Mouse (Mus musculus): ENCODE measurements at regions not wholly inside any gene's neighbourhood (a gene's known extent, or its start where the extent isn't known, plus 50 kb on each side); places are given as distances from the start of the nearest gene placed in this dataset.

- 88% methylated on average over 3 of the region's 3 CpGs for WGBS
- H3K4me1 ChIP-seq, result peaks cover 6% of the 10 kb centered on the region; the same call in 1 of the 2 replicates
- H3K9me3 ChIP-seq (replicated peaks), result no peaks in the 10 kb centered on the region
- DNase-seq (ENCODE audit: low spot score), result peak; percentile 17
- no peaks in the 10 kb centered on the region for H3K27me3 ChIP-seq (ENCODE audit: low read depth, poor library complexity, severe bottlenecking)
- no peak overlapping the region for H3K27ac ChIP-seq
- H3K36me3 ChIP-seq, result no peaks in the 10 kb centered on the region
- H3K4me3 ChIP-seq, result no peak overlapping the region
Measured at GRCm38 (mm10) chr7:111420698-111421097, 337.9 kb upstream of the Eif4g2 start.

GRCm38 (mm10) chr7:111417735-111418134 is 334.9 kb upstream of the Eif4g2 start:
- no peak for DNase-seq (ENCODE audit: low spot score)
- no peak overlapping the region for H3K4me3 ChIP-seq
- no peaks in the 10 kb centered on the region for H3K9me3 ChIP-seq (replicated peaks)
- H3K36me3 ChIP-seq, result no peaks in the 10 kb centered on the region
- H3K27me3 ChIP-seq (ENCODE audit: low read depth, poor library complexity, severe bottlenecking), result no peaks in the 10 kb centered on the region
- H3K27ac ChIP-seq, result no peak overlapping the region
- peaks cover 6% of the 10 kb centered on the region; the same call in 1 of the 2 replicates for H3K4me1 ChIP-seq
- 56% methylated on average over 2 of the region's 3 CpGs for WGBS

DNA sequence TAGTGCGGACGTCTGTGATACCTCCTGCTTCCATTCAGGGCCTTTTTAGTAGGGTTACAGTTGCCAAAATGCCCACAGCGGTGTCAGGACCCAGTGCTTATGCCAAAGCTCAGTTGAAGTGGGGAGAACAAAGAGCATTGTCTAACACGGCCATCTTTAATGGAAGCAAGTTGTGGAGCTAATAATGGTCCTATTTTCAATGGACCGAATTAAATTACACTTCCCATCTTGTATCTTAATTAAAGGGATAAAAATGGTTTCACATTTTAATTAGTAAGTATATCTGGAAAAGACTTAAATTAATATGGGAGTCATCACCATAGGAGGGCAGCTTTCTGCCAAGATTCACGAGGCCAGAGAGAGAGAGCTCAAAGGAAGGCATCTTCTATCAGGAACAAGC is 333.2 kb upstream of the Eif4g2 start:
- 84% methylated on average over 6 of the region's 6 CpGs for WGBS
- H3K4me1 ChIP-seq, result peaks cover 6% of the 10 kb centered on the region; the same call in 1 of the 2 replicates
- DNase-seq (ENCODE audit: low spot score), result no peak
- no peaks in the 10 kb centered on the region for H3K27me3 ChIP-seq (ENCODE audit: low read depth, poor library complexity, severe bottlenecking)
- no peak overlapping the region for H3K27ac ChIP-seq
- H3K9me3 ChIP-seq (replicated peaks), result no peaks in the 10 kb centered on the region
- H3K36me3 ChIP-seq, result no peaks in the 10 kb centered on the region
- H3K4me3 ChIP-seq, result no peak overlapping the region

DNA sequence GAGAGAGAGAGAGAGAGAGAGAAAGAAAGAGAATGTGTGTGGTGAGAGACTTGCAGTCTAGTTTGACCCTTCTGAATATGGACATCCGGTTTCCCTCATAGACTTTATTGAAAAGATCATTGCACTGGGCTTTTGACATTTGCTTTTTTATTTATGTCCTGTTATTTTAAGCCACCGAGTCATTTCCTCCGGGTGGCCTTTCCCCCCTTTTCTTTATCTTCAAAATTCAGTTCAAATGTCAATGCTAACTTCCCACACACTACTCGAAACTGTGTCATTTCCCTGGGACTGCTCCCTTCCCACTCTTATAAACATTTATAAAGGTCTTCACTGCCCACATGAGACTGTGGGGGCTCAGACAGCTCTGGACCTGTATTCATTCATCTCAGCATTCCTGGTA is 330.9 kb upstream of the Eif4g2 start:
- no peak overlapping the region for H3K27ac ChIP-seq
- DNase-seq (ENCODE audit: low spot score), result no peak
- H3K36me3 ChIP-seq, result no peaks in the 10 kb centered on the region
- H3K27me3 ChIP-seq (ENCODE audit: low read depth, poor library complexity, severe bottlenecking), result no peaks in the 10 kb centered on the region
- no peaks in the 10 kb centered on the region for H3K9me3 ChIP-seq (replicated peaks)
- H3K4me1 ChIP-seq, result no peaks in the 10 kb centered on the region
- WGBS, result 78% methylated on average over 4 of the region's 4 CpGs
- no peak overlapping the region for H3K4me3 ChIP-seq

- DNase-seq (ENCODE audit: low spot score), result no peak
- H3K4me3 ChIP-seq, result no peak overlapping the region
- no peaks in the 10 kb centered on the region for H3K4me1 ChIP-seq
- no peaks in the 10 kb centered on the region for H3K27me3 ChIP-seq (ENCODE audit: low read depth, poor library complexity, severe bottlenecking)
- 94% methylated on average over 2 of the region's 2 CpGs for WGBS
- no peak overlapping the region for H3K27ac ChIP-seq
- H3K9me3 ChIP-seq (replicated peaks), result no peaks in the 10 kb centered on the region
- H3K36me3 ChIP-seq, result no peaks in the 10 kb centered on the region
Measured at GRCm38 (mm10) chr7:111412957-111413356, 330.1 kb upstream of the Eif4g2 start.

DNA sequence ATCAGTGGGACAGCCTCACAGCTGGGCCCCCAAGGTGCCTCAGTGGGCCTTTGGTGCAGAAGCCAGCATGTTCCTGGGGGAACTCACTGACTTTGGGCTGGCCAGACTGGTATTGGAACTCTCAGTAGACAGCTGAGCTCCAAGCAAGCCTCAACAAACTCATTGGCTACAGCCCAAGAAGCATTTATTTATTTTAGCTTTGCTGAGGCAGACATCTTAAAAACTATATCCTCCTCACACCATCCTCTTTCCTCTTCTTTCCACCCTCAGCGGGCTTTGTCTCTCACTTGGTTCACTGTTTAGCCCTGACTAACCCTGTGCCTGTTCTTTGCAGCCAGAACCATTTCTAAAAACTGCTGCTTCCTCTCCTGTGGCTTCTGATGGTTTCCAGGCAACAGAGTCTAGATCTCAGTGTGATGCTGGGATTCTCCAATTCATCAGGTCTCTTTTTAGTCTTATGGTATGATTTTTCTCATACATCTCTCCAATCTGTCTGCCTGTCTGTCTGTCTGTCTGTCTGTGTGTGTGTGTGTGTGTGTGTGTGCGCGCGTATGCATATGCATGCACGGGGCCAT is 328.6 kb upstream of the Eif4g2 start:
- no peaks in the 10 kb centered on the region for H3K27me3 ChIP-seq (ENCODE audit: low read depth, poor library complexity, severe bottlenecking)
- DNase-seq (ENCODE audit: low spot score), result no peak
- no peak overlapping the region for H3K4me3 ChIP-seq
- H3K4me1 ChIP-seq, result no peaks in the 10 kb centered on the region
- H3K36me3 ChIP-seq, result no peaks in the 10 kb centered on the region
- no peak overlapping the region for H3K27ac ChIP-seq
- 86% methylated on average over 5 of the region's 5 CpGs for WGBS
- H3K9me3 ChIP-seq (replicated peaks), result no peaks in the 10 kb centered on the region

DNA sequence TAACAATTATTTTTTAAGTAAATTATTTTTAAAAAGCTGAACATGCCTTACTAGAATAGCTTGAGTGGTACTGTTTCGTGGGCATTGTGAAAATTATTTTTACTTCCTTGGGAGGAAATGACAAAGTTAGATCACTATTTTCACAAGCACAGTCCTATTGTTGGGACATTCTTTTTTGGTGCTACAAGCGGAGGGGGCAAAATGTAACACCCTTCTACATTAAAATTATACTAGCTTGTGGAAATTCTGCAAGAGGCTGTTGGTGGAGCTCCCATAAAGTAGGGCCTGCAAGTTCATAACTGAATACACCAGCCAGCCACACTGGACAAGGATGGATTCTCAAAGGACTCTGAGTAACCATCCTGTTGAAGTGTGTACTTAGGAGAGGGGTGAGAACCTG is 313.1 kb upstream of the Eif4g2 start:
- H3K27ac ChIP-seq, result no peak overlapping the region
- H3K27me3 ChIP-seq (ENCODE audit: low read depth, poor library complexity, severe bottlenecking), result no peaks in the 10 kb centered on the region
- no peaks in the 10 kb centered on the region for H3K9me3 ChIP-seq (replicated peaks)
- H3K4me3 ChIP-seq, result no peak overlapping the region
- WGBS, result 91% methylated on average over 2 of the region's 2 CpGs
- H3K36me3 ChIP-seq, result no peaks in the 10 kb centered on the region
- no peak for DNase-seq (ENCODE audit: low spot score)
- H3K4me1 ChIP-seq, result no peaks in the 10 kb centered on the region

GRCm38 (mm10) chr7:111395111-111395510 is 312.3 kb upstream of the Eif4g2 start:
- no peaks in the 10 kb centered on the region for H3K27me3 ChIP-seq (ENCODE audit: low read depth, poor library complexity, severe bottlenecking)
- 84% methylated on average over 6 of the region's 6 CpGs for WGBS
- no peaks in the 10 kb centered on the region for H3K4me1 ChIP-seq
- no peak for DNase-seq (ENCODE audit: low spot score)
- no peak overlapping the region for H3K4me3 ChIP-seq
- no peak overlapping the region for H3K27ac ChIP-seq
- no peaks in the 10 kb centered on the region for H3K36me3 ChIP-seq
- H3K9me3 ChIP-seq (replicated peaks), result no peaks in the 10 kb centered on the region

- Histone ChIP-seq H3K4me1 (no peaks in the 10 kb centered on the region), H3K27ac (no peak overlapping the region), H3K4me3 (no peak overlapping the region), H3K27me3 (ENCODE audit: low read depth, poor library complexity, severe bottlenecking) (no peaks in the 10 kb centered on the region), H3K36me3 (no peaks in the 10 kb centered on the region), H3K9me3 (replicated peaks) (no peaks in the 10 kb centered on the region)
- no peak for DNase-seq (ENCODE audit: low spot score)
Measured at GRCm38 (mm10) chr7:111393846-111394245, 311.0 kb upstream of the Eif4g2 start.

DNA sequence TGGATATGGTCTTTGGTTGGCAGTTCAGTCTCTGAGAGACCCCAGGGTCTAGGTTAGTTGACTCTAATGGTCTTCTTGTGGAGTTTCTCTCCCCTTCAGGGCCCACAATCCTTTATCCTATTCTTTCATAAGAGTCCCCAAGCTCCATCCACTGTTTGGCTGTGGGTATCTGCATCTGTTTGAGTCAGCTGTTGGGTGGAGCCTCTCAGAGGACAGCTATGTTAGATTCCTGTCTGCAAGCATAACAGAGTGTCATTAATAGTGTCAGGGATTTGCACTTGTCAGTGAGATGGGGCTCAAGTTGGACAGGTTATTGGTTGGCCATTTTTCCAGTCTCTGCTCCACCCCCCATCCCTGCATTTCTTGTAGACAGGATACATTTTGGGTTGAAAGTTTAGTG is 306.9 kb upstream of the Eif4g2 start:
- H3K4me3 ChIP-seq, result no peak overlapping the region
- no peak for DNase-seq (ENCODE audit: low spot score)
- H3K9me3 ChIP-seq (replicated peaks), result no peaks in the 10 kb centered on the region
- no peaks in the 10 kb centered on the region for H3K36me3 ChIP-seq
- H3K4me1 ChIP-seq, result no peaks in the 10 kb centered on the region
- no peaks in the 10 kb centered on the region for H3K27me3 ChIP-seq (ENCODE audit: low read depth, poor library complexity, severe bottlenecking)
- no peak overlapping the region for H3K27ac ChIP-seq

- no peaks in the 10 kb centered on the region for H3K36me3 ChIP-seq
- DNase-seq (ENCODE audit: low spot score), result no peak
- no peaks in the 10 kb centered on the region for H3K9me3 ChIP-seq (replicated peaks)
- no peaks in the 10 kb centered on the region for H3K27me3 ChIP-seq (ENCODE audit: low read depth, poor library complexity, severe bottlenecking)
- H3K4me1 ChIP-seq, result no peaks in the 10 kb centered on the region
- no peak overlapping the region for H3K4me3 ChIP-seq
- WGBS, result 87% methylated on average over 7 of the region's 7 CpGs
- H3K27ac ChIP-seq, result no peak overlapping the region
Measured at GRCm38 (mm10) chr7:111374534-111374933, 291.7 kb upstream of the Eif4g2 start.

GRCm38 (mm10) chr7:111373380-111374173 is 290.7 kb upstream of the Eif4g2 start:
- 73% methylated on average over 10 of the region's 10 CpGs for WGBS
- no peak for DNase-seq (ENCODE audit: low spot score)
- Histone ChIP-seq H3K4me3 (no peak overlapping the region), H3K4me1 (peaks cover 4% of the 10 kb centered on the region; the same call in 1 of the 2 replicates), H3K27me3 (ENCODE audit: low read depth, poor library complexity, severe bottlenecking) (no peaks in the 10 kb centered on the region), H3K27ac (no peak overlapping the region), H3K36me3 (no peaks in the 10 kb centered on the region), H3K9me3 (replicated peaks) (no peaks in the 10 kb centered on the region)

- Histone ChIP-seq H3K4me1 (peaks cover 8% of the 10 kb centered on the region), H3K4me3 (no peak overlapping the region), H3K27me3 (ENCODE audit: low read depth, poor library complexity, severe bottlenecking) (no peaks in the 10 kb centered on the region), H3K9me3 (replicated peaks) (no peaks in the 10 kb centered on the region), H3K36me3 (no peaks in the 10 kb centered on the region), H3K27ac (no peak overlapping the region)
- WGBS, result 78% methylated on average over 2 of the region's 2 CpGs
- no peak for DNase-seq (ENCODE audit: low spot score)
Measured at GRCm38 (mm10) chr7:111370421-111370887, 287.6 kb upstream of the Eif4g2 start.
